Mouse (Mus musculus) heart, embryonic 14.5 days (tissue): ENCODE results near the gene Ptprk. TPM values are rescaled to one million over a fixed set of nuclear protein-coding genes. Genes with fewer than 3 reads are reported as not detected.

Experiments used
- ATAC-seq: fragments of 200-750 bp; cut with Nextera tagmentation; 2 replicates; pipeline ENCODE4 v1.8.0; 2017; ENCODE audit warnings: low read depth, moderate TSS enrichment; ENCODE audit not compliant: insufficient number of reproducible peaks, insufficient read depth, low FRiP score
- H3K27ac ChIP-seq, 2 experiments: fragments of 200-500 bp in 1 of 2; fragments of 300-500 bp in 1 of 2; sonication (generic) in 1 of 2; replicated peaks in 1 of 2; 2 replicates each; pipeline ENCODE4 v1.5.1; 2012 to 2014; ENCODE audit warnings: low read depth in 2 of 2, low read length in 2 of 2, control low read depth in 1 of 2, mild to moderate bottlenecking in 1 of 2, mixed read lengths in 1 of 2; ENCODE audit not compliant: control insufficient read depth in 1 of 2, insufficient read depth in 1 of 2
- H3K27me3 ChIP-seq: fragments of 300-500 bp; sonication (generic); 2 replicates; pipeline ENCODE4 v1.6.1; 2014; ENCODE audit warnings: mild to moderate bottlenecking, low read length, control low read depth; ENCODE audit not compliant: control insufficient read depth, insufficient read depth
- H3K36me3 ChIP-seq: fragments of 300-500 bp; sonication (generic); 2 replicates; pipeline ENCODE4 v1.6.1; 2014; ENCODE audit warnings: mild to moderate bottlenecking, control low read depth, low read length, mixed read lengths; ENCODE audit not compliant: control insufficient read depth, insufficient read depth
- H3K4me1 ChIP-seq, 2 experiments: fragments of 200-500 bp in 1 of 2; fragments of 300-500 bp in 1 of 2; sonication (generic) in 1 of 2; 2 replicates each; pipeline ENCODE4 v1.6.1; 2012 to 2014; ENCODE audit warnings: low read length in 2 of 2, control low read depth in 1 of 2, mixed read lengths in 1 of 2; ENCODE audit not compliant: control insufficient read depth in 2 of 2, insufficient read depth in 2 of 2
- H3K4me2 ChIP-seq: fragments of 300-500 bp; sonication (generic); 2 replicates; pipeline ENCODE4 v1.6.1; 2014; ENCODE audit warnings: mild to moderate bottlenecking, low read length
- H3K4me3 ChIP-seq, 2 experiments: fragments of 200-500 bp in 1 of 2; fragments of 300-500 bp in 1 of 2; sonication (generic) in 1 of 2; 2 replicates each; pipeline ENCODE4 v1.5.1; 2012 to 2014; ENCODE audit warnings: low read length in 2 of 2, mild to moderate bottlenecking in 2 of 2, control low read depth in 1 of 2, low read depth in 1 of 2, moderate library complexity in 1 of 2; ENCODE audit not compliant: control insufficient read depth in 1 of 2, insufficient read depth in 1 of 2
- H3K9ac ChIP-seq: fragments of 300-500 bp; sonication (generic); 2 replicates; pipeline ENCODE4 v1.6.1; 2014; ENCODE audit warnings: mild to moderate bottlenecking, low read length
- H3K9me3 ChIP-seq: fragments of 300-500 bp; sonication (generic); 2 replicates; pipeline ENCODE4 v1.6.1; 2016; ENCODE audit warnings: low read length, control low read depth; ENCODE audit not compliant: control insufficient read depth
- WGBS: fragments of 180-500 bp; shearing (Covaris S2); extraction: QIAGEN DNeasy Blood & Tissue Kit; methylation state at CpG from one replicate; pipeline ENCODE4 v1.1.7; 2014; 5-methylcytosine and 5-hydroxymethylcytosine counted together
- polyA plus RNA-seq: library from polyadenylated mRNA; unstranded; fragments of >200 nt; fragmentation: Nextera tagmentation; extraction: Ambion mirVana; gene quantifications from 2 replicates; pipeline ENCODE4 v1.2.1, GENCODE M21; 2014

Gene Ptprk
- polyA plus RNA-seq, 1 experiment from 2014 or later, result 43.6 TPM

DNA sequence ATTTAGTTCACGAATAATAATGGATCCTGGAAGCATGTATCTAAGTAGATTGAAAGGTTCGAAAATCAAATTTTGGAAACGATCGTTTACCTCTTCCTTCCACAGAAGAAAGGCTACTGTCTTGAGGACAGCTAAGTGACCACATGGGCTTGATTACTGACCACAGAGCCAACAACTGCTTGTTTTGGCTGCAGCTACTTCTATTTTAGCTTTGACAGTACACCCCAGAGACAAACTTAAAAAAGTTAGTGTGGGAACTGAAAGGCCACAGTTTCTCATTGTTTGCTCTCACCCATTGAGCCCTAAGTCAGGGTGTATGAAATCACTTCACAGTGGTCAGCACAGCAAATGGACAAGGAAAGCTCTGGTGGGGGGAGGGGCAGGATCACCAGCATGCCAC, 174.4 kb downstream of the Ptprk start:
- H3K4me2 ChIP-seq, result no peak overlapping the region
- H3K4me1 ChIP-seq, result no peaks in the 10 kb centered on the region
- no peak for ATAC-seq
- no peaks in the 10 kb centered on the region for H3K36me3 ChIP-seq
- no peak overlapping the region for H3K4me3 ChIP-seq
- H3K9ac ChIP-seq, result no peak overlapping the region
- no peaks in the 10 kb centered on the region for H3K27me3 ChIP-seq
- no peaks in the 10 kb centered on the region for H3K9me3 ChIP-seq
- 84% methylated on average over 4 of the region's 4 CpGs for WGBS
- H3K27ac ChIP-seq, result no peak overlapping the region

DNA sequence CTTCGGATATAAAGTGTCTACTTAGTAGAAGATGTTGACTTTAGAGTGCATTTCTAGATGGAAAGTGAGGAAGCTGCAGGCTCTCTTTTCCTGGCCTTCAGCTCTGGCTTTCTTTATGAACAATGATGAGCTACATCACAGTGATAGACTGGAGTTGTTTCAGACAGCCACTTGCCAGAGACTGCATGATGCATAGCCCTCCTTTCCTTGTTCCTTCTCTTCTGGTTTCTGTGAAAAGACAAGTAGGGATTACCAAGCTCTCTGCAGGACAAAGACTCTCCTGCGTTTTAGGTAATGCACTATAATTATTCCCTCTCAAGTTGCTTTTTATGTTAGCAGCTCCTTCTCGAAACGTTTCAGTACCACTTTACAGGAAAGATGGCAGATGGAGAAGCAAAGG, 176.8 kb downstream of the Ptprk start:
- Histone ChIP-seq H3K9ac (no peak overlapping the region), H3K36me3 (no peaks in the 10 kb centered on the region), H3K4me1 (no peaks in the 10 kb centered on the region), H3K4me3 (no peak overlapping the region), H3K27ac (no peak overlapping the region), H3K27me3 (no peaks in the 10 kb centered on the region), H3K4me2 (no peak overlapping the region), H3K9me3 (no peaks in the 10 kb centered on the region)
- ATAC-seq, result no peak
- WGBS, result 70% methylated on average over 4 of the region's 4 CpGs

DNA sequence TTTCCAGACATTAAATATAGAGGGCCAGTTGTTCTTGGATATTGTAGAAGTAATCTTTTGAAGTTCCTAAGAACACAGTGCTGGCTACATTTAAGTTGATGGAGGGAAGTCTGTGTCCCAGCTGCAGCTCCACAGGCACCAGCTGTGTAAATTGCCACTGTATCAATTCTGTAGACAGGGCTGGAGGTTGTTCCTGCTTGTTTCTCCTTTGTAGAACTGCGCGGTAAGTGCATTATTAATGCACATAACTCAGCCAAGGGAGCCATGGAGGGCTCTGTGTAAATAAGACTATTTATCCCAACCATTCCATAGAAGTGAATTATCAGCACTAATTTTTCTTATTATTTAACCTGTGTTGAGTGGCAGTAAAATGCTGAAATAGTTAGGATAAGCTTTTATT, 186.0 kb downstream of the Ptprk start:
- Histone ChIP-seq H3K9ac (no peak overlapping the region), H3K36me3 (peaks cover under 1% of the 10 kb centered on the region; the same call in 1 of the 2 replicates), H3K4me3 (no peak overlapping the region), H3K27ac (no peak overlapping the region), H3K27me3 (no peaks in the 10 kb centered on the region), H3K9me3 (no peaks in the 10 kb centered on the region), H3K4me1 (no peaks in the 10 kb centered on the region), H3K4me2 (no peak overlapping the region)
- 88% methylated on average over 2 of the region's 2 CpGs for WGBS
- no peak for ATAC-seq

- H3K27ac ChIP-seq, result no peak overlapping the region
- no peaks in the 10 kb centered on the region for H3K4me1 ChIP-seq
- 80% methylated on average over 3 of the region's 3 CpGs for WGBS
- no peak for ATAC-seq
- peaks cover 10% of the 10 kb centered on the region for H3K36me3 ChIP-seq
- no peaks in the 10 kb centered on the region for H3K9me3 ChIP-seq
- H3K4me2 ChIP-seq, result no peak overlapping the region
- H3K27me3 ChIP-seq, result no peaks in the 10 kb centered on the region
- no peak overlapping the region for H3K9ac ChIP-seq
- no peak overlapping the region for H3K4me3 ChIP-seq
Measured at GRCm38 (mm10) chr10:28262159-28262558, 187.5 kb downstream of the Ptprk start.

DNA sequence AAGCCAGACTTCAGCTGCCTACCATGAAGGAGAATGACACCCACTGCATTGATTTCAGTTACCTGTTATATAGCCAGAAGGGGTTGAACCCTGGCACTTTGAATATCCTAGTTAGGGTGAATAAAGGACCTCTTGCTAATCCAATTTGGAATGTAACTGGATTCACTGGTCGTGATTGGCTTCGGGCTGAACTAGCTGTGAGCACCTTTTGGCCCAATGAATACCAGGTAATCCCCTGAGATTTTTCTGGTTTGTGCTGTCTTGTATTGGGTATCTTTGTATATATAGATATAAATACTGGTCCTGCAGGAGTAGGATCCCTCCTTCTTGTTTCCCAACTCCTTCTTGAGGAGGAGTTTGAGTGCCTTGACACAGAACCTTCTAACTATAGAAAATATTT, 188.9 kb downstream of the Ptprk start:
- H3K36me3 ChIP-seq, result peaks cover 10% of the 10 kb centered on the region
- H3K4me3 ChIP-seq, result no peak overlapping the region
- WGBS, result 80% methylated on average over 2 of the region's 2 CpGs
- no peak overlapping the region for H3K27ac ChIP-seq
- no peaks in the 10 kb centered on the region for H3K9me3 ChIP-seq
- no peak overlapping the region for H3K9ac ChIP-seq
- no peaks in the 10 kb centered on the region for H3K4me1 ChIP-seq
- H3K27me3 ChIP-seq, result no peaks in the 10 kb centered on the region
- ATAC-seq, result no peak
- no peak overlapping the region for H3K4me2 ChIP-seq

DNA sequence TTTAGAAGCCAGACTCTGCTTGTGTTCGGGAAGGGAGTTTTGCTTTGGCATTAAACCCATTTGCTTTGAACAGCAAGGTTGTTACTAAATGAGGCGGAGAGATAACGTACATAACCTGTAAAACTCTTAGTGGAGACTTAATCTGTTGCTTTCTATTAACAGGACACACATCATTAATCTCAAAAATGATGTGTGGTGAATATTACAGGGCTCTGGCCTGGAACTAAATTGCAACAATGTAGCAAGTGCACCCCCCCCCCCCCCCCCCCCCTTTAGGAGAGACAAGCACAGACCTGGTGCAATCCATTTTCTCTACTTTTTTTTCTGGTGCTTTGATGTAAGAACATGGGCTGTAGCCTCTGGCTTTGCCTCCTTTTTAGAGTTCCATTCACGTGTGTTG, 195.7 kb downstream of the Ptprk start:
- Histone ChIP-seq H3K4me1 (no peaks in the 10 kb centered on the region), H3K4me3 (no peak overlapping the region), H3K4me2 (no peak overlapping the region), H3K9ac (no peak overlapping the region), H3K27ac (no peak overlapping the region), H3K9me3 (no peaks in the 10 kb centered on the region), H3K27me3 (no peaks in the 10 kb centered on the region), H3K36me3 (peaks cover 10% of the 10 kb centered on the region)
- WGBS, result 91% methylated on average over 4 of the region's 4 CpGs
- ATAC-seq, result no peak

DNA sequence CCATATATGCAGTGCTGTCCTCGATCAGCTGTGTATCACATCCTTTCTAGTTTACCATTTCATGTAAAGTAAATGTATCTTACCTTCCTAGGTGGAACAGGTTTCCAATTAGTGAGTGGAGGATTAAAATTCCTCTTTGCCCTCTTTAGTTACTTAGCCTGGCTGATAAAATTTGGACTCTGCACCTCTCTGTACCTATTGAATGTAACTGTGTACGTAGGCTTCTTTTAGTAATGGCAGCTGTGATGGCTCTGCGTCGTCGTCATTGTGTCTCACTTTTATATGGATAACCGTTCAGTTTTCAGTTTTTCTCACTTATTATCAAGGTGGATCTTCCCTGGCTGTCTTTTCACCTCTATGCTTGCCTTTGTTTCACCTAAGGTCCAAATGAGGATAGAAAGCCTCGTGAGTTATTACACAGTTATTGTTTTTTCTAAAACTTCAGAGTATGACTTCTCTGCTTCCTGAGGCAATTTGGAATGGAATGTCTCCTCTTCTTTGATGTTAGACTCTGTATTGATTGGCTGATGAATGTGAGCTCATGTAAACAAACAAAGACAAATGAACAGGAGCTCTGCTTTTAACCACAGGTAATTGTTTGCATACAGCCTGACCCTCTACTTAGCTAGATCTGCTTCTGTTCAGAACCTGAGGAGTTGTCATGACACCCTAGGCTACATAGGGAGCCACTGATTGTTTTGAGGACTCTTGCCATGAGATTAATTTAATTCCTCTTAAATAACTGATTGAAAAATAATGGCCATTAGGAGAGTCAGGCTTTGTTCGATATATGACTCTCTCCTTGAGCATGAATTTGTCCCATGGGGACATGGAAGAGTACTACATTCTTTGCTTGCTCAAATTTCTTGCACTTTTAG, 197.3 kb downstream of the Ptprk start:
- no peak for ATAC-seq
- Histone ChIP-seq H3K27me3 (no peaks in the 10 kb centered on the region), H3K4me3 (no peak overlapping the region), H3K9ac (no peak overlapping the region), H3K4me2 (no peak overlapping the region), H3K36me3 (no peaks in the 10 kb centered on the region), H3K4me1 (no peaks in the 10 kb centered on the region), H3K9me3 (no peaks in the 10 kb centered on the region), H3K27ac (no peak overlapping the region)
- WGBS, result 89% methylated on average over 8 of the region's 8 CpGs

GRCm38 (mm10) chr10:28278757-28279156, 204.1 kb downstream of the Ptprk start:
- Histone ChIP-seq H3K4me1 (no peaks in the 10 kb centered on the region), H3K4me2 (no peak overlapping the region), H3K27ac (no peak overlapping the region), H3K36me3 (no peaks in the 10 kb centered on the region), H3K9me3 (no peaks in the 10 kb centered on the region), H3K4me3 (no peak overlapping the region), H3K9ac (no peak overlapping the region), H3K27me3 (no peaks in the 10 kb centered on the region)
- no peak for ATAC-seq
- 71% methylated on average over 2 of the region's 2 CpGs for WGBS
